Comparison of ENCODE assay signal across 8 mouse cellular contexts in the genomic region with DNA sequence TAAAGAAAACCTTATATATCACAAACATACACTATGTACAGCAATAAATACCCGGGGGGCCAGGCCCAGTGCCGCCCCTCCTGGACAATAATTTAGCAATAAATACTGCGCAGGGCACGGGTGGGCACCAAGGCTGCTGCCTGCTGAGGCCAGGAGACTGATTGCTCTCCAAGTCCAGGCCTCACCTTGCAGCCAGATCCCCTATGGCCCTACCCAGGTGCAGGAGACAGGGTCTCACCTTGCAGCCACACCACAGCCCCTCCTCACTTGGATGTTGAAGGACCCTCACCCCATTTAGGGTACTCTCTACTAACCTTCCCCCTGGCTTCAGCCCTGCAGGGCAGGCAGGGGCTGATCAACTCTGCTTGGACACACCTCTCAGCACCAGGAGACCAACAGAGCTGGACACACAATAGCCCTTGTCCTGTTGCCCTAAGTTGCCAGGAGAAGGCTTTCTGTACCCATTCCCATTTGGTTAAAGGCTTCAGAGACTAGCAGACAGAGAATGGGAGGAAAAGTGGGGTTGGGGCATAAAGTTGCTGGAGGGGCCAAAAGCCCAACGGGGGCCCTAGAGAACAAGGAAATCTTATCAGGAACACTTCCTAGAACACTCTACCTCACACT. TPM values are rescaled to one million over a fixed set of nuclear protein-coding genes. Genes with fewer than 3 reads are reported as not detected.
DNase-seq lines count a peak whose midpoint lies in the region; ATAC-seq lines count a peak whose summit lies in the region.

Gene Sirt7, minus strand, starts transcription at position 89 of the 624 bp plus-strand sequence.

- H3K4me1 ChIP-seq in forebrain, embryonic 11.5 days (replicated peaks; ENCODE audit: control insufficient read depth, insufficient read depth, low read length): peaks cover 4% of the 10 kb centered on the region
- H3K4me1 ChIP-seq in intestine, embryonic 14.5 days (replicated peaks; ENCODE audit: control insufficient read depth, insufficient read depth, low read length): peaks cover 21% of the 10 kb centered on the region
- H3K4me1 ChIP-seq in megakaryocyte, embryonic 14.5 days: peaks cover 89% of the 10 kb centered on the region

- no peaks in the 10 kb centered on the region for H3K27me3 ChIP-seq in forebrain, embryonic 11.5 days (ENCODE audit: control insufficient read depth, insufficient read depth, low read length)
- no peaks in the 10 kb centered on the region for H3K27me3 ChIP-seq in intestine, embryonic 14.5 days (replicated peaks; ENCODE audit: control insufficient read depth, insufficient read depth, low read length)
- H3K27me3 ChIP-seq in megakaryocyte, embryonic 14.5 days (replicated peaks): no peaks in the 10 kb centered on the region

- H3K9ac ChIP-seq in forebrain, embryonic 11.5 days (ENCODE audit: low read length): peak within 1 kb of the TSS; percentile 74
- H3K9ac ChIP-seq in intestine, embryonic 14.5 days (ENCODE audit: low read length): peak within 1 kb of the TSS; percentile 73

- H3K27ac ChIP-seq in forebrain, embryonic 11.5 days (ENCODE audit: low read depth, low read length): peak within 1 kb of the TSS; percentile 63
- peak within 1 kb of the TSS; percentile 70 for H3K27ac ChIP-seq in intestine, embryonic 14.5 days (ENCODE audit: low read depth)

- H3K9me3 ChIP-seq in forebrain, embryonic 11.5 days (ENCODE audit: control insufficient read depth, low read length): no peaks in the 10 kb centered on the region
- no peaks in the 10 kb centered on the region for H3K9me3 ChIP-seq in intestine, embryonic 14.5 days (ENCODE audit: control insufficient read depth, low read length)
- H3K9me3 ChIP-seq in megakaryocyte, embryonic 14.5 days: no peaks in the 10 kb centered on the region

- peak within 1 kb of the TSS; percentile 97 for H3K4me3 ChIP-seq in forebrain, embryonic 11.5 days (ENCODE audit: low read depth, low read length)
- H3K4me3 ChIP-seq in intestine, embryonic 14.5 days (ENCODE audit: low read depth, low read length): peak within 1 kb of the TSS; percentile 97
- H3K4me3 ChIP-seq in megakaryocyte, embryonic 14.5 days (replicated peaks): peak within 1 kb of the TSS; percentile 93

- H3K36me3 ChIP-seq in forebrain, embryonic 11.5 days (ENCODE audit: control insufficient read depth, insufficient read depth, low read length): peaks cover 8% of the 10 kb centered on the region; the same call in 1 of the 2 replicates
- peaks cover 46% of the 10 kb centered on the region for H3K36me3 ChIP-seq in intestine, embryonic 14.5 days (ENCODE audit: control insufficient read depth, insufficient read depth, low read length)
- peaks cover 76% of the 10 kb centered on the region for H3K36me3 ChIP-seq in megakaryocyte, embryonic 14.5 days (replicated peaks; ENCODE audit: low read length)

- peak; percentile 5 for DNase-seq in kidney, postnatal 14 days
- no peak for DNase-seq in kidney, adult 11 months
- DNase-seq in adrenal gland, adult 18-20 months (ENCODE audit: low spot score in 2 of 2): no peak
- peak; percentile 50 for DNase-seq in forebrain, embryonic 11.5 days (ENCODE audit: low spot score)
- no peak for DNase-seq in intestine, embryonic 14.5 days (ENCODE audit: low spot score)
- DNase-seq in T-cell, adult 2 months (ENCODE audit: low spot score): no peak
- no peak for DNase-seq in ovary, postnatal 10 days (ENCODE audit: low spot score)

- WGBS in forebrain, embryonic 11.5 days: 26% methylated on average over 5 of the region's 5 CpGs
- WGBS in intestine, embryonic 14.5 days: 17% methylated on average over 5 of the region's 5 CpGs

- H3K4me2 ChIP-seq in forebrain, embryonic 11.5 days (ENCODE audit: low read depth, low read length, severe bottlenecking): peak within 1 kb of the TSS; percentile 94
- H3K4me2 ChIP-seq in intestine, embryonic 14.5 days (ENCODE audit: low read length): peak within 1 kb of the TSS; percentile 98

- ATAC-seq in forebrain, embryonic 11.5 days (replicated peaks; ENCODE audit: low FRiP score): peak; percentile 55
- 0 out of 2 replicates have a peak, but pooled peaks have one; percentile 4 for ATAC-seq in intestine, embryonic 14.5 days (replicated peaks; ENCODE audit: low FRiP score, low TSS enrichment, low read depth)

RNA-seq across cellular contexts. Expression of gene Sirt7, which starts in this region (rescaled TPM):
- total RNA-seq in adrenal gland, adult 18-20 months (2021): 10 to 100 TPM; 34.3 to 70.6 TPM
- polyA plus RNA-seq in forebrain, embryonic 11.5 days (2014; fragmentation: Nextera tagmentation; extraction: Ambion mirVana): 37.8 and 41.1 TPM in 2 replicates
- 31.8 and 35.6 TPM in 2 replicates for polyA plus RNA-seq in intestine, embryonic 14.5 days (2014; fragmentation: Nextera tagmentation; extraction: Ambion mirVana)
- polyA plus RNA-seq in megakaryocyte, embryonic 14.5 days (2012; ENCODE audit: insufficient read depth, low replicate concordance): 275 and 278 TPM in 2 replicates

Comparison
In these comparisons a context has a peak if more than half of its experiments do, and no peak if none do; other contexts are left out.
1. DNase-seq: peak in kidney, postnatal 14 days (single experiment) and forebrain, embryonic 11.5 days (single experiment); none in kidney, adult 11 months (single experiment), adrenal gland, adult 18-20 months (0 of 2), intestine, embryonic 14.5 days (single experiment), T-cell, adult 2 months (single experiment) and ovary, postnatal 10 days (single experiment).
2. Peak in every context shown above with its lines, with median percentiles within 50 percentile points of each other: H3K4me3 ChIP-seq.